Mouse (Mus musculus) bone marrow, adult 2 months (tissue): ENCODE data around the gene Rchy1.

Source experiments
- CTCF ChIP-seq: fragments of 200-500 bp; IDR thresholded peaks from 2 replicates; pipeline ENCODE4 v1.5.1; 2011; ENCODE audit warnings: low read length, control low read depth; ENCODE audit not compliant: control insufficient read depth, insufficient read depth
- POLR2A ChIP-seq: fragments of 200-500 bp; IDR thresholded peaks from 2 replicates; pipeline ENCODE4 v1.6.1; 2011; ENCODE audit warnings: low read depth, mild to moderate bottlenecking, control low read depth, low read length, borderline replicate concordance; ENCODE audit not compliant: control insufficient read depth

DNA sequence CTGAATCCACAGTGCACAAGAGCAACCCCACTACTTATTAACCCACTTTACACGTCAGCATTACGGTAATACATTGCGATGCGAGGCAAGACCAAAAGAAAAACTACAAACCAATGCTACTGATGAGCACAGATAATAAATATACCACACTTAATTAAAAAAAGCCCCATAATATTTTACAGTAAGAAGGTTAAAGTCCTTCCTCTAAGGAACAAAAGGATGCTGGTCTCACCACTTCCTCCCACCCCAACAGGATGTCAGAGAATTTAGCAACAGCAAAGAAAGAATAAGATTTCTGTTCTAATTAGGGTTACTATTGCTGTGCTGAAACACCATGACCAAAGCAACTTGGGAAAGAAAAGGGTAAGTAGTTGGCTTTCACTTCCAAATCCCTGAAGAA, 15.9 kb downstream of the Rchy1 start:
- TF ChIP-seq POLR2A = no peak
- TF ChIP-seq CTCF = no peak
